Mouse (Mus musculus) layer of hippocampus, postnatal 10 days (tissue): ENCODE results near the gene Rfwd3. TPM values are rescaled to one million over a fixed set of nuclear protein-coding genes. Genes with fewer than 3 reads are reported as not detected.
"Not testable (repeated sequence)": the region's sequence is repeated elsewhere in the genome, so short reads cannot be mapped to it uniquely, and the experiment has no call there.

Experiments used
- DNase-seq, 2 experiments: peaks; one replicate each; pipeline ENCODE4 v3.0.0; 2021; ENCODE audit warnings: low spot score in 2 of 2
- long read RNA-seq: library from polyadenylated mRNA; stranded (forward); transcript quantifications from one replicate; pipeline ENCODE4 v2.0.0, GENCODE M21; 2023
- total RNA-seq, 2 experiments: library from RNA; stranded (reverse); gene quantifications; 2 replicates each; pipeline ENCODE4 v1.2.3; 2021

The Rfwd3 gene
- 10 to 100 TPM; 18.1 TPM for total RNA-seq
- long read RNA-seq, full-length matches to known transcripts = 5 of 7 reads
- long read RNA-seq, partial matches to known transcripts = 0 of 7 reads
- long read RNA-seq, other reads (novel, unspliced or antisense) = 2 of 7 reads

DNA sequence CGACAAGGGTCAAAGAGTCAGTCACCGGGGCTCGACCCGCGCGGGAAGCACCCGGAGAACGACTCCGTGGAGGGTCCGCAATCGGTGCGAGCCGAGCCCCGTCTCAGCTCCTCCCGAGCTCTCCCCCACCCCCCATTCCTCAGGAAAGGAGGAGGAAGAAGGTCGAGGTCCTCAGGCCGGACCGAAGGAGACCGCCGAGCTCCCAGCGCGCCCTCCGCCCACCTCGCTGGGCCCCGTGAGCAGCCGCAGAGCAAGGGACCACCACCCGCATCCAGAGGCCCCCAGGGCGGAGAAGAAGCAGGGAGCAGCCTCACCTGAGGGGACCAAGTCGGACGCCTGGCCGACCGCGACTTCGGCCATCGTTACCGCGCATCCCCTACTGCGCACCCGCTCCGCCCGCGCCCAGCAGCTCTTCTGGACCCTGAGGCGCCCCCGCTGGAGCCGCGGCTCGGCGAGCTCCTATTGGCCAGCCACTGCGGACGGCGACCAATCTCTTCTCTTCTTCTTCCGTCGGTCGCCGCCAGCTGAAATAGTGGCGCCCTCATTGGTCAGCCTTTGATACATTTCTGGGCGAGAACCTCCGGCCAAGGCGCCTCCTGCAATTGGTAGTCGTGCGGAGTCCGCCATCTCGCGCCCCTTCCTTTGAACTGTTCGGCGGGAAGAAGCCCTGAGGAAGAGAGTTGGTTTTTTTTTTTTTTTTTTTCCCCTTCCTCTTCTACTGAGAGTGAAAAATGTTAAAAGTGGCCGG is at the start of gene Rfwd3:
TSS of gene Rfwd3 (minus strand) at position 402 of the 748 bp plus-strand sequence.
- peak; percentile 95 to 96 for DNase-seq

GRCm38 (mm10) chr8:111343225-111343624 is 43.2 kb upstream of the Rfwd3 start:
- DNase-seq = peak; percentile 84 to 88

GRCm38 (mm10) chr8:111340186-111340585 is 40.2 kb upstream of the Rfwd3 start:
- no peak for DNase-seq

- DNase-seq = no peak
These were observed 38.6 kb upstream of the Rfwd3 start for GRCm38 (mm10) chr8:111338370-111339208.

DNA sequence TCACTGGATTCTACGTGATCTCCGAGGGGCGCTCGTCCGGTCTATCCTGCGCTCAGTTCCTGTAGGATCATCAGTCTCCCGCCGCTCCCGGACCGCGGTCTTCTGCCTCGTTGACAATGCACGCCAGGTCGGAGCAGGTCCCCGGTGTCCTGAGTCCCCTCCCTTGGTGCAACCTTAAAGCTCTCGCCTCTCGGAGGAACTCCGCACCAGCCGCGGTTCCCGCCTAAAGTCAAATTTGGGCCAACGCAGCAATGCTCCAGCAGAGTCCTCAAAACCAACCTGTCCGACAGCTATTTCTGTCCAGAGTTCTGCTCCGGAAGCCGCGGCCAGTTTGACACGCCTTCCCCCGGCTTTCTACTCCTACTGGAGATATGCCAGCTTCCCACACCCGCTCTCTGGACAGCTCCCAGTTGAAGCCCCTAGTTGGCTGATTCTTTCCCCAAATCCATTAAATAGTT is 37.9 kb upstream of the Rfwd3 start, which contains the start of gene Mlkl:
TSS of gene Mlkl (minus strand) at position 288 of the 458 bp plus-strand sequence.
- peak; percentile 10 to 21 for DNase-seq

GRCm38 (mm10) chr8:111337311-111337889 is 37.4 kb upstream of the Rfwd3 start:
- DNase-seq = no peak

GRCm38 (mm10) chr8:111336692-111337091 is 36.7 kb upstream of the Rfwd3 start:
- no peak for DNase-seq

DNA sequence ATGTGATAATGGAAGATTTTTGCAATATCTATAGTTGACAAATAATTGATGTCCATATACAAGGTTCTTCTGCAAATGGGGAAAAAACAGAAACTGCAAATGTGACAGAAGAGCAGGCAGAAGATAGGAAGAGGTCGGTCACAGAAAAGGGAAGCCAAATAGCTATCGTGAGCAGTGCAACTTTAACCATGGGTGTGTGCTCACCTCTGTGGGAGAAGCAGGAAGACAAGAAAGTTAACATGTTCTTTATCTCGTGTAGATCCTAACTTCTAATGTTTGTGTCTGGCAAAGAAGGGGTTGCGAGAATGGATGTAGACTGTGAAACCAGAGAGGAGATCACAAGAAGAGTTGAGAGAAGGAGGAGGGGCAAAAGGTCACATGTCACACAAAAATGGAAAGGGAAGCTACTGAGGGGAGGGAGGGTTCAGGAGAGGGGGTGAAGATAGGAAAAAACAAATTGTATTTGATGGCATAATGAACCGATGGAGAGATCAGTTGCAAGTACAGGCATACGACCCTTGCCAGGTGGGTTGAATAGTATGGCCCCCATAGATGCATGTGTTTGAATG is 25.3 kb upstream of the Rfwd3 start:
- no peak for DNase-seq

DNA sequence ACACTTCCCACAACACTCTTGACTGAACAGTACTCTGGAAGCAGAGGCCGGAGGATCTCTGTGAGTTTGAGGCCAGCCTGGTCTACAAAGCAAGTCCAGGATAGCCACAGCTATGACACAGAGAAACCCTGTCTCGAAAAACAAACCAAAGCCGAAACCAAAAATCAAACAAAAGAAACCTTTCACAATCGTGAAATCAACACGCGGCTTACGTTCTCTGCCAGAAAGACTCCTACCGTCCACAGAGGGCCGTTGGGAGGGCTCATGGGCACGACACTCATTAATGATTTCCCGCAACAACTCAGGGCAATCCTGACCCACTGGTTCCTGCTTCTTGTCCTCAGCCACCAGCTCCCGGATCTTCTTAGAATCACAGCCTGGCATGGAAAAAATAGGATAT is 14.7 kb upstream of the Rfwd3 start:
- DNase-seq = no peak

DNA sequence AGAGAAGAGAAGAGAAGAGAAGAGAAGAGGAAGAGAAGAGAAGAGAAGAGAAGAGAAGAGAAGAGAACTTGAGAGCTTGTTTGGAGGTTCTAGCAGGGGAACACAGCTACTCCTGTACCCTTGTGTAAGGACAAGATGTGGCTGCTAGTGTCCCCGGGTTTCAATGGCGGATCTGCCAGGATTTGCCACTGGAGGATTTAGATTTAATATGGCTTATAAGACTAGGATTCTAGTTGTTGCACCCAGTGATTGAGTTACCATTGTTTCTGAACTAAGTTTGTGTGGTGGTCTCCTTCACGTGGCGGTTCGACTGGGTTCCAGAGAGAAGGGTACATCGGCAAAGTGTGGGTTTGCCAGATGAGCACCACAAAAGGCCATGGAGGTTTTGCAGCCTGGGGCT is 13.9 kb upstream of the Rfwd3 start:
- not testable (repeated sequence) for DNase-seq

DNA sequence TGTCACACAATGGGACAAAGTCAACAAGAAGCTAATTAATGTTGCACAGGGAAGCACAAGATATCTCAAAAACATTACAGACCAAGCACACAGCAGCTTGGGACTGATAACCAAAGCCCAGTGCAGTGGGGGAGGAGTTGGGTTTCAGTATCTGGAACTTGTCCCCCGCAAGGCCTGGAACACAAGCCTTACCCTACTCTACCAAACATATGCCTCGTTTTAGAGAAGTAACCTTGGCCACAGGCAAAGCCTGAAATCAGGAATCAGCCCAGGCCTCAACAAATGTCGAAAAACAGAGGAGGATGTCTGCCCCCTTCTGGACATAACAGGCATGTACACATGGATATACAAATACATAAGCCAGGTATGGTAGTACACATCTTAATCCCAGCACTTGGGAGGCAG is 12.7 kb upstream of the Rfwd3 start:
- no peak for DNase-seq

DNA sequence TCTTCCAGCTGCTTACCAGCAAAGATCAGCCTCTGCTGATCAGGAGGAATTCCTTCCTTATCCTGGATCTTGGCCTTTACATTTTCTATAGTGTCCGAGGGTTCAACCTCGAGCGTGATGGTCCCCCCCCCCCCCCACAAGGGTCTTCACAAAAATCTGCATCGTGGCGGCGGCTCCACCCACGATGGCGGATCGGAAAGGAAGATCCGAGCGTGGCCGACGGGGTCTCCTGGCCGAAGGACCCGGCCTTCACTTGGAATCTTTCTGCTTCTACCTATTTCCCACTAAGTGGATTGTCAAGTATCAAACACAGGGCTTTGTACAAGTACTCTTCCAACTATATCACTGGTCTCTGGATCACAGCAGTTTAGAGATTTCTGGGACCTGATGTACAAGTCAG is 10.0 kb upstream of the Rfwd3 start:
- not testable (repeated sequence) for DNase-seq

- DNase-seq = peak in 1 of 2 experiments; percentile 10
These were observed 5.2 kb upstream of the Rfwd3 start for GRCm38 (mm10) chr8:111305031-111305730.

DNA sequence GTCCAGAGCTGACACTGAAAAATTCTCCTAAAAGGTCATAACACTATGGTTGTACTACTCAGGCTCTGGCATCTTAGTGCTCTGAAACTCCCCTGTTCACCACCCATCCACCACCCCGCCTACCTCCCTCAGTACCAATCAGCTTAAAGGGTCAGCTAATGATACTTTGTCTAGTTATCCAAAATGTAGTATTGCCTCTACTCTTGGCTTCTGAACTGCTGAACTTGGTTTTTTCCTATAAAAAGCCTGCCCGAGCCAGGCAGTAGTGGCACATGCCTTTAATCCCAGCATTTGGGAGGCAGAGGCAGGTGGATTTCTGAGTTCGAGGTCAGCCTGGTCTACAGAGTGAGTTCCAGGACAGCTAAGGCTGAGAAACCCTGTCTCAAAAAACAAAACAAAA is 4.3 kb upstream of the Rfwd3 start:
- no peak for DNase-seq

- DNase-seq = not testable (repeated sequence)
These were observed 3.2 kb upstream of the Rfwd3 start for GRCm38 (mm10) chr8:111303076-111303803.

DNA sequence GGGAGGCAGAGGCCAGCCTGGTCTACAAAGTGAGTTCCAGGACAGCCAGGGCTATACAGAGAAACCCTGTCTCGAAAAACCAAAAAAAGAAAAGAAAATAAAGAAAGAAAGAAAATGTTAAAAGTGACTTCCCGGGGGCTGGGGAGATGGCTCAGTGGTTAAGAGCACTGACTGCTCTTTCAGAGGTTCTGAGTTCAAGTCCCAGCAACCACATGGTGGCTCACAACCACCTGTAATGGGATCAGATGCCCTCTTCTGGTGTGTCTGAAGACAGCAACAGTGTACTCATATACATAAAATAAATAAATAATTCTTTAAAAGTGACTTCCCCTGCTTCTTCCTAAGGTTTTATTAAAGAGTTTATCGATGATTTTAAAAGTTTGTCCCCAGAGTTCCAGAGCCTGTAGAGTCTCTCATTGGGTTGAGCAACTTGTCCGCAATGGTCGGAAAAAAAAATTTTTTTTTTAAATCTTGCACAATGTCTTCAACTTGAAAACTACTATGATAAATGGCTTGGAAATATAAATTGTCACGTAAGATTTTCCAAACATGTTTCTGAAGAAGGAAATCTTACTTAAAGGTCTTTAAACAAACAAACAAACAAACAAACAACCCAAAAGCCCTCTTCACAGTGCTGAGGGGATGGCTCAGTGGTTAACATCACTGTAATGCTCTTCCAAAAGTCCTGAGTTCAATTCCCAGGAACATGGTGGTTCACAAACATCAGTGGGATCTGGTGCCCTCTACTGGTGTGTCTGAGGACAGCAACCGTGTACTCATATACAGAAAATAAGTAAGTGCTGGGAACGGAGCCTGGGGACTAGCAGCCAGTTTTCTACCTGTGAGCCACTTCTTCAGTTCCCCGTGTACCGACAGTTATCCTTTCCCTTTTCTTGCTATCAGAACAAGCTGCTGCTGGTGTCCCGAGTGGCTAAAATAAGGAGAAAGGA is 850 bp upstream of the Rfwd3 start:
- DNase-seq = peak; percentile 7 to 12

GRCm38 (mm10) chr8:111299363-111299820 is 630 bp downstream of the Rfwd3 start:
- peak; percentile 37 to 56 for DNase-seq

DNA sequence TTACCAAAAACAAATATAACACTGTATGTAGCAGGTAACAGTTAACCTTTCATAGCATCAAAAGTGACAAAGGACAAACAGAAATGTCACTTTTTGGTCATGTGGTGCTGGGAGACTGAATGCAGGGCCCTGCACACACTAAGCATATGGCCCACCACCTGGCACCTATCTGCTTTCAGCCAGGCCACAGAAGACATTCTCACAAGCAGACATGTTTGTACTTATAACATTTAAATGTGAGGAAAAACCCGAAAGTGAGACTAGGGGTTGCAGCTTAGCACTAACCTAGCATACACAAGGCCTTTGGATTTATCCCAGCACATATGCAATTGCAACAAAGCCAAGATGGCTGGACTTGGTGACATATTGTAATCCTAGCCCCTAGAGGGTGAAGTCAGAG is 2.0 kb downstream of the Rfwd3 start:
- no peak for DNase-seq

- no peak for DNase-seq
These were observed 8.3 kb downstream of the Rfwd3 start for GRCm38 (mm10) chr8:111291733-111292132.
